Mouse (Mus musculus): Measurements from ENCODE around the gene Tcta.
"Not testable (repeated sequence)": the region's sequence is repeated elsewhere in the genome, so short reads cannot be mapped to it uniquely, and the experiment has no call there.

DNA sequence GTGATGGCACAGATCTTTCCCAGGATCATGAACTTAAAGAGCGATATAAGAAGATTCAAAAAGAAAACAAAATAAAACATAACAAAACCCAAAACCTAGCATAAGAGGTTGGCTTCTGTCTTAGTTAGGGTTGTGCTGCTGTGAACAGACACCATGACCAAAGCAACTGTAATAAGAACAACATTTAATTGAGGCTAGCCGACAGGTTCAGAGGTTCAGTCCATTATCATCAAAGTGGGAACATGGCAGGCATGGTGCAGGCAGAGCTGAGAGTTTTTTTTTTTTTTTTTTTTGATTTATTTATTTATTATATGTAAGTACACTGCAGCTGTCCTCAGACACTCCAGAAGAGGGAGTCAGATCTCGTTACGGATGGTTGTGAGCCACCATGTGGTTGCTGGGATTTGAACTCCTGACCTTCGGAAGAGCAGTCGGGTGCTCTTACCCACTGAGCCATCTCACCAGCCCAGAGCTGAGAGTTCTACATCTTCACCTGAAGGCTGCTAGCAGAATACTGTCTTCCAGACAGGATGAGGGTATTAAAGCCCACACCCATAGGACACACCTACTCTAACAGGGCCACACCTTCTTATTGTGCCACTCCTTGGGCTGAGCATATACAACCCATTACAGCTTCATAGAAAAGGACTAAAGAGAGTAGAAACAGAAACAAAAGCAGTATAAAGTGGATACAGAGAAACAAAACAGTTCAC, 18.3 kb downstream of the Tcta start:
- not testable (repeated sequence) for TF ChIP-seq GATA1 (IDR thresholded peaks at IDR 0.05; ENCODE audit: borderline replicate concordance, low read length); FLI1 (IDR thresholded peaks at IDR 0.05; ENCODE audit: low read length)

Data from megakaryocyte, embryonic 14.5 days (primary cell).